Mouse (Mus musculus): ENCODE results near the gene Slc44a3. TPM values are rescaled to one million over a fixed set of nuclear protein-coding genes. Genes with fewer than 3 reads are reported as not detected.

Slc44a3 gene
- not detected for total RNA-seq (2021)
- long read RNA-seq, experiment 1, result 0 reads
- long read RNA-seq, experiment 2, result 0 reads

DNA sequence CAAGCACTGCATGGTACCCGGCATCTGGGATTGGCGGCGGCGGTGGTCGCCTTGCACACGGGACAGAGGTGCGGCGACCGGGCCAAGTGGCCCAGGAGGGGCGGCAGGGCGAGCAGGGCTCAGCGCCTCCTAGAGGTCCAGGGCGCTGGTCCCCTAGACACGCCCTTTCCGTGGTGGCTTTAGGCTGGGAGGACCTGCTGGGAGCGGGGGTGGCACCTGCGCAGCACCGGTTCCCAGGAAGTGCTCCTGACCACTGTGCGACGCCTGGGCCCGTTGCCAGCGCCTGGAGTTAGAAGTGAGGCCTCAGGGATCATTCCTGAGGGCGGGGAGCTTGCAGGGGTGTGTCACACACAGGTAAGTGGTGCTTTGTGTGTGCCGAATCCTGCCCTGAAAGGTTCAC, at the start of gene Slc44a3:
Gene Slc44a3 (minus strand): TSS at position 229 of the 400 bp plus-strand sequence.
- no peak within 1 kb of the TSS for H3K27ac ChIP-seq
- TF ChIP-seq CTCF (IDR thresholded peaks at IDR 0.05), result no peak; the same call in 1 of the 2 replicates
- no peak for DNase-seq (ENCODE audit: extremely low spot score in 1 of 2, low spot score in 2 of 2)
- intact Hi-C loops (cut with DNase I), result loop anchor here (10.0 kb wide), 1 partner anchor 227 kb away; no protein-coding TSS in a partner anchor
- H3K4me3 ChIP-seq, result no peak within 1 kb of the TSS

DNA sequence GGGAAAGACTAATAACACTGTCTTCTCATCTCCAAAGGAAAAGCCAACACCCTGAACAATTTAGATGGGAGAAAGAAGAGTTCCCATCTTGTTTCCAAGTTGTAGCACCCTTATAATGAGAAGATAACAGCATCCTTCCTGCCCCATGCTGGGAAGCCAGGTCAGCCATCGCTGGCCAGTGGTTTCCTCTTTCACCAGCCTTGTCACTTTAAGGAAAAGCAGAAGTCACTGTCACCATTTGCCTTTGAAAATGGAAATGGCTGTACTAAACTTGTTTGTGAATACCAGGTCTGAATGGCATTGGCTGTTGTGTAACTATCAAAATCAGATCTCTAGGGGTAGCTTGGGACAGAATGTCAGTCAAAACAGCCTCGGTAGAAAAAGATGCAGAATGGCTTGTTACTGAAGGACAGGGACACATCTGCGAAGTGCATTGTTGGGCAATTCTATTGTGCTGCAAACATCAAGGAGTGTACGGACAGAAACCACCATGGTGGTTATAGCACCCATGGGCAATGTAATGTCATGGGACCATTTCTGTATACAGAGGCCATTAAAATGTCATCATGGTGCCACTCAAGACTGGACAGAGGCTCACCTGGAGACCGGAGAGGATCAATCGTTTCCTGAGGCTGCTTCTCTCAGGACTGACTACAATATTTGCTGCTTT, 47.8 kb upstream of the Slc44a3 start:
- intact Hi-C loops (cut with DNase I), result no loop called here
- DNase-seq (ENCODE audit: extremely low spot score in 1 of 2, low spot score in 2 of 2), result no peak

DNA sequence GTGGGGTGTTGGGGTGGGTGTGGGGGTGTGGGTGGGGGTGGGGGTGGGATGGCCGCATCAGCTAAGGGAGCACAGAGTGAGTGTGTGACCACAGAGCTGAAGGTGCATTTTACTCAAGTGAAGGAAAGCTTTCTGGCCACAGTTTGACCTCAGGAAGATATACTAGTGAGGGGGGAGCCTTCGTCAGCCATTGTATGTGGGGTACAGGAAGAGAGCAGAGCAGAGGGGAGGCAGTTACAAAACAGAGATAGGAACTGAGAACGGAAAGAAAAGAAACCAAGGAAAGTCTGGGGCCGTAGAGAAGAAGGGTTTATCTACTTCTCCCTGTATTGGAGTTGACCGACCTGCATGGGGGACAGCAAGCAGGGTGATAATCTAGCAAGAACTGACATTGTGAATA, 47.2 kb upstream of the Slc44a3 start:
- no peak for TF ChIP-seq CTCF (IDR thresholded peaks at IDR 0.05)
- no peak for DNase-seq (ENCODE audit: extremely low spot score in 1 of 2, low spot score in 2 of 2)
- intact Hi-C loops (cut with DNase I), result no loop called here
- Histone ChIP-seq H3K27ac (no peak overlapping the region), H3K4me3 (no peak overlapping the region)

More for the DNA sequence above, 47.8 kb upstream of the Slc44a3 start:
- Histone ChIP-seq H3K4me3 (no peak overlapping the region), H3K27ac (no peak overlapping the region)
- no peak for TF ChIP-seq CTCF (IDR thresholded peaks at IDR 0.05)

DNA sequence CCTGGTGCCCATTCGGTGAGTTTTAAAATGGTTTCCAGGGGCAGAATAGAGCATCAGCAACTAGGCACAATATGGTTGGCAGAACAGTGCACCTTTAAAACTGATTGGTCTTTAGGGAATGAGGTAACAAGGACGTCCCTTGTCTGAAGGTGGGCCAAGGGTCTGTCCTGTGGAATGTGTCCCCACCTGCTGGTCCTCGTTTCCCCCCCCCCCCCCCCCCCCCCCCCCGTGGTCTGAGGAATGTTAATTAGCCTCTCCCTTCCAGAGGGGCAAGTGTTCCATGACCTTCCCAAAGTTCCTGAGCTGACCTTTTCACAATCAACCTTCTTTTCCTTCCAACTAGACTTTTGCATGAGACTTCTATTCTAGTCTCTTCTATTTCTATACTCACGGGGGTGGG, 46.5 kb upstream of the Slc44a3 start:
- DNase-seq (ENCODE audit: extremely low spot score in 1 of 2, low spot score in 2 of 2), result no peak
- intact Hi-C loops (cut with DNase I), result no loop called here
- H3K4me3 ChIP-seq, result no peak overlapping the region
- H3K27ac ChIP-seq, result no peak overlapping the region
- no peak for TF ChIP-seq CTCF (IDR thresholded peaks at IDR 0.05)

DNA sequence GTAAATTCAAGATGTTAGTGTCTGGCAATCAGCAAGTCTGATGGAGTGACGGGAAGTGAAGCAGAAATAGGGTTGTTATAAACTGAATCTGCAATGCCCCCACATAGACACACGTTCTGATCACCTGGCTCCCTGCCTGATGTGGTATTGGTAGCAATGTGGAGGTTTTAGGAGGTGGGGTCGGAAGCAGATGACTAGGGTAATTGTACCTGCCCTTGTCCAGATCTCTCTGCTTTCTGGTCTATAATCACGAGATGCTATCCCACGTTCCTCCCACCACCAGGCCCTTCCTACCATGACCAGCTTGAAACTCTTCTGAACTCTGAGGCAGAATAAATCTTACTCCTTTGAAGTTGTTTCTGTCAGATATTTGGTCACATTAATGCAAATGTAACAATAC, 45.4 kb upstream of the Slc44a3 start:
- no peak for DNase-seq (ENCODE audit: extremely low spot score in 1 of 2, low spot score in 2 of 2)
- intact Hi-C loops (cut with DNase I), result no loop called here
- Histone ChIP-seq H3K27ac (no peak overlapping the region), H3K4me3 (no peak overlapping the region)
- no peak for TF ChIP-seq CTCF (IDR thresholded peaks at IDR 0.05)

DNA sequence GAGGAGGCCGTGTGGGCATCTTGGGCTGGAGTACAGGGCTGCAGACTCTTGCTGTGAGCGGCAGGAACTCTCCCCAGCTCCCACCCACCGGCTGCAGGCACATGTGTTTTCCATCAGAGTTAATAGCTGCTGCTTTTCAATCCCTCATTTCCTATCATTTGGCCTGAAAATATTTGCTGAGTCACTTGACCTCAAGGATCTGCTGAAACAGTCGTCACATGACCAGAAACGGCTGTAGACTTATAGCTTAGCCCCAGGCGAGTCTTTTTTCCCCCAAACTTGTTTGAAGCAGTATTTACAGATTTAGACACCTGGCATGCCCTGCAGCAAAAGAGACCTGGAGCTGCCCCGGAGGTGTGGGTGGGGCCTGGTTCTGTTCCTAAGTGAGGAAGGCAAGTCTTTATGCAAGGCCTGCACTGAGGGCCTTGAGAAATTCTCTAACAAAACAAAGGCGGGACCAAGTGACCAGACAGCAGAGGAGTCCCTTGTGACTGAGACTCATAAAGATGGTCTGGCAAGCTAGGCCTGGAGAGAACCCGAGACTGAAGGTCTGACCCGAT, 44.9 kb upstream of the Slc44a3 start:
- no peak for TF ChIP-seq CTCF (IDR thresholded peaks at IDR 0.05)
- no peak overlapping the region for H3K4me3 ChIP-seq
- no peak overlapping the region for H3K27ac ChIP-seq
- no peak for DNase-seq (ENCODE audit: extremely low spot score in 1 of 2, low spot score in 2 of 2)
- intact Hi-C loops (cut with DNase I), result no loop called here

DNA sequence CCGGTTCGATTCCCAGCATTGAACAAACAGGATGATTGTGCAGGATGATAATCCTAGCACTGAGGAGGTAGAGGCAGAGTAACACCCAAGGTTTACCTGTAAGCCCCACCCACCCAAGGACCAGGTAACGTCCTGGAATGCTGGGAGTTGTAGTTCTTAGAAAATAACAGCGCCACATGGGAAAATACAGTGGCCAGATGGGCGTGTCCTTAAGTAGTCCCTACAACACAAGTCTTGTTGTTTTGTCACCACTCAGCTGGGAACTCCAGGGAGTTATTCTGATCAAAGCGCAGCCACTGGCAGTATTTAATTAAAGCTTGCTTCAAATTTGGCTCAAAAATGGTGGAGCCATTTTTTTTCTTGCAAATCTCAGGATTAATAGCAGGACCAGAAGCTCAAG, 44.2 kb upstream of the Slc44a3 start:
- Histone ChIP-seq H3K27ac (no peak overlapping the region), H3K4me3 (no peak overlapping the region)
- no peak for DNase-seq (ENCODE audit: extremely low spot score in 1 of 2, low spot score in 2 of 2)
- TF ChIP-seq CTCF (IDR thresholded peaks at IDR 0.05), result no peak
- intact Hi-C loops (cut with DNase I), result no loop called here

DNA sequence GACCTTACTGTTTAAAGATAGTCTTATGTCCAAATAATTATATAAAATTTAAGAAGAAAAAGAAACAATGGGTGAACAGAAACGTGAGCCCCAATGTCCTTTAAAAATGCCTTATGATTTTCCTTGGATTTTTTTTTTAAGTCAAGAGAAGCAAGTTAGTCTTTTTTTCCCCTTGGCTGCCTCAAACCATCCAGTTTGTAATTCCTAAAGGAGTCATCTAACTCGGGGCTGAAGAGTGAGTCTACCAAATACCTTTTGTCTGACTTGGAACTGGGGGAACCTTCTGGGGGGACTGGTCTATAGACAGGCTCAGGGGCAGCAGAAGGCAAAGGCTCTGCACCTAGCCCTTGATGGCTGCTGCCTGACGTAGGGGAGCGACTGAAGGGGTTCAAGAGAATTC, 42.2 kb upstream of the Slc44a3 start:
- Histone ChIP-seq H3K4me3 (no peak overlapping the region), H3K27ac (no peak overlapping the region)
- no peak for DNase-seq (ENCODE audit: extremely low spot score in 1 of 2, low spot score in 2 of 2)
- TF ChIP-seq CTCF (IDR thresholded peaks at IDR 0.05), result no peak
- intact Hi-C loops (cut with DNase I), result no loop called here

DNA sequence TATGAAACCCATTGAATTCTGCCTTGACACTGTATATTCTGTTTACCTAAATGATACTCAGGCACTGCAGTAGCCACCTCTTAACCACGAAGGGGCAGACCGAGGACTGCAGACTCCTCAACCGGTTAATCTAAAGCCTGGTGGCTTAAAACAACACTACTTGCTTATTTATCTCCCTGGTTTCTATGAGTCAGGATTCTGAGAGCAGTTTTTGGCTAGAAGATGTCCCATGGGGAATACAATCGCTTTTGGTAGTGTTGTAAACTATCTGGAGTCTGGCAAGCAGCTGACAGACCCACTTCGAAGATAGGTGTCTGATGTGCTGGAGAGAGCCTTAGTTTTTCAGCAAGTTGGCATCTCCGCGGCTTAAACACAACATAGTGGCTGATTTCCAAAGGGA, 41.7 kb upstream of the Slc44a3 start:
- no peak for DNase-seq (ENCODE audit: extremely low spot score in 1 of 2, low spot score in 2 of 2)
- no peak overlapping the region for H3K27ac ChIP-seq
- TF ChIP-seq CTCF (IDR thresholded peaks at IDR 0.05), result no peak
- no peak overlapping the region for H3K4me3 ChIP-seq
- intact Hi-C loops (cut with DNase I), result no loop called here

DNA sequence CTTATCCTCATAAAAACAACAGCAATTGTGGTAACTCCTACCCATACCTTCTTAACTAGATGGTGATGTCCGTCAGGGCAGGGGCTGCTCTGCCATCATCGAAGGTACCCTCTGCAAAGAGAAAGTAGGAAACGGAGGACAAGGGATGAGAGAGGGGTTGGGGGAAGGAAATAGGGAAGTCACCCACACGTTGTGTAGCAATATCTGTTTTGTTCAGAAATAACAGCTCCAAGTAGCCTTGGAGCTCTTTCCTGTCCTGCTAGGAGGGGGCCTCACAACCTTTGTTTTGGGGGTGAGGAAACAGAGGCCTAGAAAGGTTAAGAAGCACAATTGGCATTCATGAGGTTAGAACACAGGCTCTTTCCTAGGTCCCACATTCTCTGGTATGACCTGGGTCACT, 39.3 kb upstream of the Slc44a3 start:
- intact Hi-C loops (cut with DNase I), result no loop called here
- no peak for DNase-seq (ENCODE audit: extremely low spot score in 1 of 2, low spot score in 2 of 2)
- no peak for TF ChIP-seq CTCF (IDR thresholded peaks at IDR 0.05)
- Histone ChIP-seq H3K27ac (no peak overlapping the region), H3K4me3 (no peak overlapping the region)

DNA sequence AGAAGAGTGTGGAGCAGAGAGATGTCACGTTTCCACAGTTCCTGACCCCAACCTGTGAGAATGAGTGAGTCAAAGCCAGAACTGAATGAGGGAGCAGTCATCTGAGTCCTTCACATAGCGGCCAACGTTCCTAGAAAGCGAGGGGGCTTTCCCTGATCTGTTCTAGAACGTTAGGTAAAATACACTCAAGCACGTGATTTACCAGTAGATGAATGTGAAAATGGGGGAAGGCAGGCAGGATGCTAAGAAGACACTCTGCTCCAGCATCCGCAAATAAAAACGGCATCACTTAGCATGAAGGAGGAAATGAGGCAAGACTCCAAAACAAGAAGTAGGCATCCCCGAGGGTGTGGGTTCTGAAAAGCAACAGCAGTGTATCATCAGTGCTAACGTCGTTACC, 38.4 kb upstream of the Slc44a3 start:
- Histone ChIP-seq H3K4me3 (no peak overlapping the region), H3K27ac (no peak overlapping the region)
- no peak for TF ChIP-seq CTCF (IDR thresholded peaks at IDR 0.05)
- intact Hi-C loops (cut with DNase I), result no loop called here
- no peak for DNase-seq (ENCODE audit: extremely low spot score in 1 of 2, low spot score in 2 of 2)

DNA sequence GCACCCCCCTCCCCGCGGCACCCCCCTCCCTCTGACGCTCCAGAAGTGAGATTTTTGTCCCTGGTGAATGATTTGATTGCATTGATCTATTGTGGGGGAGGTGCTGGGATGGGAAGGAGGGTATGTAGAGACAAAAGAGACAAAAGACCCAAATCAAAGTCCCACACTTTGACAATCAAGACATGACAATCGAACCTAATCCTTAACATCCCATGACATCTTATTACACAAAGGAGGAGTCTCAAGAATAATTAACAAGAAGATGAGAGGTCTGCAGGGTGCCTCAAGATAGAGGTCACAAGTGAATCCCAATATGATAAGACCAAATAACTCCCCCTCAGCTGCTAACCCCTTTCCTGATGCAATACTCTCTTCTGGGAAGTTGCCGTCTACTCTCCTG, 37.6 kb upstream of the Slc44a3 start:
- no peak for TF ChIP-seq CTCF (IDR thresholded peaks at IDR 0.05)
- H3K27ac ChIP-seq, result no peak overlapping the region
- DNase-seq (ENCODE audit: extremely low spot score in 1 of 2, low spot score in 2 of 2), result no peak
- intact Hi-C loops (cut with DNase I), result no loop called here
- no peak overlapping the region for H3K4me3 ChIP-seq

DNA sequence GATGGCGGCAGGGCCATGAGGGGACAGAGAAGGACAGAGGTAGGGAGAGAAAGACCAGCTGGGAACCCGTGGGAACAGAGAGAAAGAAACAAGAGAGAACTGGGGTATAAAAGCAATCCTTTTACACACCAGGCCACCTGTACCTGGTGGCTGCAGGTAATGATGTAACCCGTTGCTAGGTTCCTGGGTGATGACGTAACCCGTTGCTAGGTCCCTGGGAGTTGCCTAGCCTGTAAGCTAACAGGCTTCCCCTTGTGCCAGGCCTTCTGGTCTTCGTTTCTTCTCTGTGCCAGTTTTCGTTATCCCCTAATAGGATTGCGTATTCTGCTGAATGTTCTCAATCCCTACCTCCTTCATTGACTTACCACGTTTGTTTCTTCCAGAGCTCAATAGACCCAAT, 36.8 kb upstream of the Slc44a3 start:
- TF ChIP-seq CTCF (IDR thresholded peaks at IDR 0.05), result no peak
- H3K4me3 ChIP-seq, result no peak overlapping the region
- intact Hi-C loops (cut with DNase I), result no loop called here
- DNase-seq (ENCODE audit: extremely low spot score in 1 of 2, low spot score in 2 of 2), result no peak
- H3K27ac ChIP-seq, result no peak overlapping the region
